Mouse (Mus musculus) limb, embryonic 14.5 days (tissue): ENCODE results near the gene Rab20. TPM values are rescaled to one million over a fixed set of nuclear protein-coding genes. Genes with fewer than 3 reads are reported as not detected.

Experiments used
- ATAC-seq: fragments of 200-750 bp; cut with Nextera tagmentation; 2 replicates; pipeline ENCODE4 v1.8.0; 2017; ENCODE audit warnings: low read depth, moderate number of reproducible peaks, moderate TSS enrichment; ENCODE audit not compliant: low FRiP score
- DNase-seq: peaks from one replicate; pipeline ENCODE4 v3.0.0-alpha.2; 2015; ENCODE audit warnings: low spot score
- H3K27ac ChIP-seq: fragments of 300-500 bp; sonication (generic); replicated peaks from 2 replicates; pipeline ENCODE4 v1.5.1; 2014; ENCODE audit warnings: low read depth, mild to moderate bottlenecking, low read length, moderate library complexity, mixed read lengths
- H3K27me3 ChIP-seq: fragments of 300-500 bp; sonication (generic); 2 replicates; pipeline ENCODE4 v1.6.1; 2014; ENCODE audit warnings: low read length, mixed read lengths; ENCODE audit not compliant: control insufficient read depth, insufficient read depth
- H3K36me3 ChIP-seq: fragments of 300-500 bp; sonication (generic); 2 replicates; pipeline ENCODE4 v1.6.1; 2014; ENCODE audit warnings: mild to moderate bottlenecking, low read length, moderate library complexity, mixed read lengths; ENCODE audit not compliant: control insufficient read depth, insufficient read depth
- H3K4me1 ChIP-seq: fragments of 300-500 bp; sonication (generic); 2 replicates; pipeline ENCODE4 v1.6.1; 2014; ENCODE audit warnings: antibody characterized with exemption, low read length, mixed read lengths; ENCODE audit not compliant: control insufficient read depth, insufficient read depth
- H3K4me2 ChIP-seq: fragments of 300-500 bp; sonication (generic); replicated peaks from 2 replicates; pipeline ENCODE4 v1.6.1; 2014; ENCODE audit warnings: low read depth, mild to moderate bottlenecking, low read length, moderate library complexity; ENCODE audit not compliant: severe bottlenecking
- H3K4me3 ChIP-seq: fragments of 300-500 bp; sonication (generic); replicated peaks from 2 replicates; pipeline ENCODE4 v1.5.1; 2014; ENCODE audit warnings: low read length
- H3K9ac ChIP-seq: fragments of 300-500 bp; sonication (generic); 2 replicates; pipeline ENCODE4 v1.6.1; 2014; ENCODE audit warnings: mild to moderate bottlenecking, low read depth, low read length, moderate library complexity; ENCODE audit not compliant: severe bottlenecking
- H3K9me3 ChIP-seq: fragments of 300-500 bp; sonication (generic); 2 replicates; pipeline ENCODE4 v1.6.1; 2016; ENCODE audit warnings: low read length; ENCODE audit not compliant: control insufficient read depth
- POLR2A ChIP-seq: fragments of 200-500 bp; IDR thresholded peaks from 2 replicates; pipeline ENCODE4 v1.8.0; 2012; ENCODE audit warnings: inconsistent platforms, mild to moderate bottlenecking, moderate library complexity, borderline replicate concordance; ENCODE audit not compliant: insufficient read depth, insufficient read length; ENCODE audit errors: extremely low read depth
- WGBS: fragments of 180-500 bp; shearing (Covaris S2); extraction: QIAGEN DNeasy Blood & Tissue Kit; methylation state at CpG from one replicate; pipeline ENCODE4 v1.1.7; 2014; 5-methylcytosine and 5-hydroxymethylcytosine counted together
- polyA plus RNA-seq, 2 experiments: library from polyadenylated mRNA; depleted of rRNA in 1 of 2; stranded (reverse) in 1 of 2; unstranded in 1 of 2; fragments of >200 nt; fragmentation: Nextera tagmentation in 1 of 2; extraction: Ambion mirVana in 1 of 2; gene quantifications; 2 replicates each; pipeline versions ENCODE4 v1.2.1 to v1.2.3; 2012 to 2014

Rab20 gene
- polyA plus RNA-seq, 2 experiments: 1.6 to 2.1 TPM

DNA sequence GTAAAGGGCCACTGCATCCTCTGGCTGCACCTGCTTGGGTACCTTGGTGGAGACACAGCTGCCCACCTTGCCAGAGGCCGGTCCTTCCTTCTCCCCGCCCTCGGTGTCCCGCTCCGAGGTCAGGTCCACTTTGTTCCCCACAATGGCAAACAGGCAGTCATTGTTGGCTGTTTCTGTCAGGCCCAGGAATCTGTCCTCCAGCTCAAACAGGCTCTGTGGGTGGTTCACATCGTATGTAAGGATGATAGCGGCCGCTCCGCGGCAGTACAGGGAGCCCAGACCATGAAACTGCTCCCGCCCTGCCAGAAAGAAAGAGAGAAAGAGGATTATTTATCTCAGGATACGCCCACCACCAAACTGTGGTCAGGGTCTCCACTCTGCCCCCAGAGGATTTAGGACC lies 24.3 kb downstream of the Rab20 start:
- TF ChIP-seq POLR2A: no peak
- no peaks in the 10 kb centered on the region for H3K36me3 ChIP-seq
- H3K27ac ChIP-seq: no peak overlapping the region
- ATAC-seq: no peak
- no peak overlapping the region for H3K9ac ChIP-seq
- no peaks in the 10 kb centered on the region for H3K9me3 ChIP-seq
- no peaks in the 10 kb centered on the region for H3K4me1 ChIP-seq
- no peak for DNase-seq
- H3K4me3 ChIP-seq: no peak overlapping the region
- WGBS: 82% methylated on average over 12 of the region's 12 CpGs
- no peak overlapping the region for H3K4me2 ChIP-seq
- H3K27me3 ChIP-seq: no peaks in the 10 kb centered on the region

- Histone ChIP-seq H3K9ac (no peak overlapping the region), H3K4me2 (no peak overlapping the region), H3K27ac (no peak overlapping the region), H3K36me3 (peaks cover 8% of the 10 kb centered on the region), H3K4me3 (no peak overlapping the region), H3K9me3 (no peaks in the 10 kb centered on the region), H3K27me3 (no peaks in the 10 kb centered on the region), H3K4me1 (no peaks in the 10 kb centered on the region)
- 52% methylated on average over 4 of the region's 4 CpGs for WGBS
- no peak for TF ChIP-seq POLR2A
- DNase-seq: no peak
- no peak for ATAC-seq
Measured at GRCm38 (mm10) chr8:11452974-11453373, 25.5 kb downstream of the Rab20 start.

DNA sequence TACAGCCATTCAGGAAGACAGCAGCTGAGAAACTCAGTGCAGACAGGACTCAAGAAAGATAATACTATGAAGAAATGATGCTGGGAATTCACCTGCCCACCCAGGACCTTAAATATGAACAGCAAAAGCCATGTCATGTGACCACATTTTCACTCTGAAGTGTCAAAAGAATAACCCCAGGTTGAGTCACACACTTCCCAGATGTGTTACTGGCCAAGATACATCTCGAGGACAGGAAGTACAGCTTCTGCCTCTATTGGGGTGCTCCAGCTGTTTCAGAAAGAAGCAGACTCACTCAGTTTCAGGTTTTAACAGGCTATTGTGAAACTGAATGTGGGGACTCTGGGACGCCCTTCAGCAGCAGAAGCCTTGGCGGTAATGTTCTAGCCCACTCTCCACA lies 26.0 kb downstream of the Rab20 start:
- Histone ChIP-seq H3K4me2 (no peak overlapping the region), H3K27ac (no peak overlapping the region), H3K4me1 (no peaks in the 10 kb centered on the region), H3K36me3 (peaks cover 11% of the 10 kb centered on the region), H3K9ac (no peak overlapping the region), H3K4me3 (no peak overlapping the region), H3K27me3 (no peaks in the 10 kb centered on the region), H3K9me3 (no peaks in the 10 kb centered on the region)
- TF ChIP-seq POLR2A: no peak
- ATAC-seq (no peak), DNase-seq (no peak)
- 64% methylated on average over 3 of the region's 3 CpGs for WGBS

DNA sequence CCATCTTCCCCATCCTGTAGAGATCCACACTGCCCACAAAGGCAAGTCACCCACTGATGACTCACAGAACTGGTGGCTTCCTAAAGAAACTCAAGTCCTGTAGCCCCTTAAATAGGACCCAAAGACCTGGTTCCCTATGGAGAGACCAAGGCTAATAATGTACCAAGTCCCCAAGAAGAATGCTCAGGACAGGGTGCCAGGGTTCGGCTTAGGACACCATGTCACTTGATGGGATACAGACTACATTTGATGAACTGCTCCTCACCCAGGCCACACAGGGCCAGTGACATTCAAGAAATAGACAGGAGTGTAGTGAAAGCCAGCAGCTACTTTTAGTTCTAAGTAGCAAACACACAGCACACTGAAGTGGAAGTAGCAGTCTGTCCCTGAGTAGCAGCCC lies 26.4 kb downstream of the Rab20 start:
- TF ChIP-seq POLR2A: no peak
- H3K4me1 ChIP-seq: no peaks in the 10 kb centered on the region
- no peak overlapping the region for H3K4me3 ChIP-seq
- no peak for DNase-seq
- no peak for ATAC-seq
- 92% methylated on average over 1 of the region's 1 CpGs for WGBS
- H3K36me3 ChIP-seq: peaks cover 15% of the 10 kb centered on the region
- H3K27me3 ChIP-seq: no peaks in the 10 kb centered on the region
- H3K9ac ChIP-seq: no peak overlapping the region
- H3K4me2 ChIP-seq: no peak overlapping the region
- H3K27ac ChIP-seq: no peak overlapping the region
- H3K9me3 ChIP-seq: no peaks in the 10 kb centered on the region

GRCm38 (mm10) chr8:11450184-11451113 lies 28.1 kb downstream of the Rab20 start:
- Histone ChIP-seq H3K9ac (no peak overlapping the region), H3K4me1 (no peaks in the 10 kb centered on the region), H3K4me2 (no peak overlapping the region), H3K27ac (no peak overlapping the region), H3K9me3 (no peaks in the 10 kb centered on the region), H3K4me3 (no peak overlapping the region), H3K36me3 (peaks cover 28% of the 10 kb centered on the region), H3K27me3 (no peaks in the 10 kb centered on the region)
- DNase-seq (peak; percentile 45), ATAC-seq (no peak)
- WGBS: 33% methylated on average over 8 of the region's 8 CpGs
- TF ChIP-seq POLR2A: no peak
